Mouse (Mus musculus): ENCODE measurements around the gene Cmbl.

The Cmbl gene

DNA sequence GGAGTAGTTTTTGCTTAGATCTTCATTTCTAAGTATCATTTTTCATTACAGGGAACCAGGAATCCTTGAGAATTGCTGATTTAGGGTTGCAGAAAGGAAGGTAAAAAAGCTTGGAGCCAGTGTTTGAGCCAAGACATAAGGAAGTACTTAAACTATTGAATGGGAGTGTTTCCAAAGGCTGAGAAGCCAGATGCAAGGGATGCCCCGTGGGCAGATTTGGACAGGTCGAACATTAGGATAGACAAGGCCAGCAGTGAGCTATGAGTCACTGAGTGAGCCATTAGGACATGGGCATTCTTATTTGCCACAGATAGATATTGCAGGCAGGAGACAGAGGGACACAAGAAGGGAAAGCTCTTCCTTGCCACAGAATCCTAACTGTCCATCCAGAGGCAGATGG, 49.5 kb downstream of the Cmbl start:
- no peak for DNase-seq (ENCODE audit: extremely low read depth, low read depth, low spot score)

DNA sequence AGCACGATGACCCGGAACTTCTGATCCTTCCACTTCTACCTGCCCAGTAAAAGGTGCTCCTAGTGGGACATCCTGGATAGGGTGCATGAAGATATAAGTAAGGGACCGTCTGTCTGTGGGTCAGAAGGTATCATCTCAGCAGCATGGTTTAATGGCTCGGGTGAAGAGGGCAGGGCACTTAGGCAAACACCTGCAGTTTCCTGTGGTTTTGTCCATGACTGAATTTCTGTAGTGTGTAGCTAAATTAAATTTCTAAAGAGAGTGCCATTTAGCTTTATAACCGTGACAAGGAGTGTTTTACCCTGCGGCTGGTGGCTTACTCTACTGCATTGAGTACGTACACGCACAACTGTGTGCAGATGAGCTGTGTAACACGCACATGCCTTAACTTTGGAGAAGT, 52.1 kb downstream of the Cmbl start:
- DNase-seq (ENCODE audit: extremely low read depth, low read depth, low spot score): no peak

DNA sequence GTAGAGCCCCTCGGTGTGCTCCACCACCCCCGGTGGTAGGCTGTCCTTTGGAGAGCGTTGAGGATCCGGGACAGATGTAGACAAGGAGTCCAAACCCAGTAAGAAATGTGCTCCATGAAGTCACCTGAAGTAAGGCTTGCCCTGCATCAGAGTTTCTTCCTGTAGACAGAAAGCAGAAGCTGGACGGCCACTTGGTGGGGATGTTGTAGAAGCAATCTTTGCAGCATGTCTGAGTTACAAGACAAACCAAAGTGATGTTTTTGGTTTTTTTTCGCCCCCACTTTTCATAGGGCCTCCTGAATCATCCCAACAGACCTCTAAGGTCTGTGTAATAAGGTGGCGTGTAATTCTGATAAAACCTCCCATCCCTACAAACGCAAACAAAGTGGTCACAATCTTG, 54.3 kb downstream of the Cmbl start:
- no peak for DNase-seq (ENCODE audit: extremely low read depth, low read depth, low spot score)

DNA sequence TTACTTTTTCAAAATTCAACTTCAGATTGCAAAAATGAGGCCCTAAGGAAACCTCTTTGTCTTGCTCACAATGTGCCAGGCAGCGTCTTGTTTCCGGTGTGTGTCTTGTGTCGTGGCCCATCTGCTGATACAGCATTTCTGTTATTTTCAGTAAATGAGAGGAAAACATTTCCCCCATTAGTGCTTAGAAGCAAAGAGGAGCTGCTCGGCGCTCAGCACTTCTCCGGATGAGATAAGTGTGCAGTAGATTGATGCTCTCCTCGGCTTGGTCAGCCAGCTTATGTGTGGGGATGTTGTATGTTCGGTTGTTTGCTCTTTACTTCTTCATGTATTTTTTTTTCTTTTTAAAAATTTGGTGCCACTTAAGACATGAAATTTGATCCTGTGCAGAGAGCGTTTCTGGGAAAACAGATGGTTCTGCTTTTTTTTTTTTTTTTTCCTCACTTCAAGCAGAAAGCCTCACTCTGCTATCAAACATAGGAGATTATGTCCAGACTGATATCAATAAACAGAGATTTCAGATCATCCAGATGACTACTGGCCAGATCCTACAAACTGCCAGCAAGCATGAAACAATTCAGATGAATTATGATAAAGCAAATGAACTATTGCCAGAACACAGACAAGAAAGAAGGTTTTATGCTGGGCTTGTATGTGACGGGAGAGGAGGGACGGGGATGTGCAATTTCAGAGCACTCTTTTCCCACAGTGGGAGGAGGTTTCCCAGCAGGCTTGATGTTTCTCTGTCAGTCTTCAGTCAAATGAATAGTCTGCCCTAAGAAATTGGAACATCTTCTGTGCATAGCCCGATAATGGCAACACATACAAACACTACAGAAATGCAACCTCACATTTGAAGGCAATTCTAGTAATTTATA, 62.3 kb downstream of the Cmbl start:
- DNase-seq (ENCODE audit: extremely low read depth, low read depth, low spot score): no peak

DNA sequence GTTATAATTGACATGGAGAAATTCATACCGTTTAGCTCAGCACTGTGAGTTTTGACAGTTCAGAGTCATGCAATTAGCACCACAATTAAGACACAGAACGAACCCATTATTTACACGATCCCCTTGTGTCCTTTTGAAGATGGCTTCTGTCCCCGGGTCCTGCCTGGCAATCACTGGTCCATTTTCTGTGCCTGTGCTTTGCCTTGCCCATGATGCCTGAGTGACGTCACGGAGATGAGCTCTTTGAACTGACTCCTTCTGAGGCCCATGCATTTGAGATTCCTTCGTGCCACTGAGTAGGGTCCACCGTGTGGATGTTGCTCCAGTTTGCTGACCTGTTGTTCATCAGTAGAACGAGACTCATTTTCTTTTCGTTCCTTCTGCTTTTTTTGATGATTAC, 63.0 kb downstream of the Cmbl start:
- no peak for DNase-seq (ENCODE audit: extremely low read depth, low read depth, low spot score)

DNA sequence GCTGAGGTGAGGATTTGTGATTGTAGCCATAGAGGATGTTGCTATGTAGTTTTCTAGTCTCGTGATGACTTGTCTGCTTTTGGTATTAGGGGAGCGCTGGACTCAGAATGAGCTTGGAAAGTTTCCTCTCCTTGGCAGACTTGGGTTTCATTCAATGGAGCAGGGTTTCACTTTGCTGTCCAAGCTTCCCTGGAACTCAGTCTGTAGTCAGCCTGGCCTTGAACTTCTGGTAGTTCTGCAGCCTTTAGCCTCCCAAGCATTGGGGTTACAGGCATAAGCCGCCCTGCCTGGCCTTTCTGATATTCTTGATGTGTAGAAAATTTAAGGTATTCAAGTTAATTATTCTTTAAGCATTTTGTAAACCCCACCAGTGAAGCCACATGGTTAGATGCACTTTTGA, 64.4 kb downstream of the Cmbl start:
- DNase-seq (ENCODE audit: extremely low read depth, low read depth, low spot score): no peak

DNA sequence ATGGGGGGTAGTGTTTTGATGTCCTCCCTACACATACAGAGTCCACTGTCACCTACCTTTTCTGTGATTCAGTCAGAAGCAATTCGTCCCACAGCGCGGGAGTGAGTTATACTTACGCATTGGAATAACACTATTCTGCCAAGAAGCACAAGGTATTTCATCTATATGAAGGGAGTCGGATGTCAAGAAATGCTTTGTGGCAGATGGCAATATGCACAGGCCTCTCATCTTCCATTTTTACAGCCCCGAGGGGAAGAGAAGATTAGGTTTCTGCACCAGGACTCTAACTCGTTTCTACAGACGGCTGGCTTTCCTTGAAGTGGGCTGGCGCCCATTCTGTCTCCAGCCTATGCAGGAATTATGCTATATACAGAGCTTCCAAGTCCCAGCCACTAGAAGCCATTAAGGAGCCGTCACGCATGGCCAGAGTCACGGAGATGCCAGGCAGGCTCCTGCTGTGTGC, 66.2 kb downstream of the Cmbl start:
- DNase-seq (ENCODE audit: extremely low read depth, low read depth, low spot score): no peak

DNA sequence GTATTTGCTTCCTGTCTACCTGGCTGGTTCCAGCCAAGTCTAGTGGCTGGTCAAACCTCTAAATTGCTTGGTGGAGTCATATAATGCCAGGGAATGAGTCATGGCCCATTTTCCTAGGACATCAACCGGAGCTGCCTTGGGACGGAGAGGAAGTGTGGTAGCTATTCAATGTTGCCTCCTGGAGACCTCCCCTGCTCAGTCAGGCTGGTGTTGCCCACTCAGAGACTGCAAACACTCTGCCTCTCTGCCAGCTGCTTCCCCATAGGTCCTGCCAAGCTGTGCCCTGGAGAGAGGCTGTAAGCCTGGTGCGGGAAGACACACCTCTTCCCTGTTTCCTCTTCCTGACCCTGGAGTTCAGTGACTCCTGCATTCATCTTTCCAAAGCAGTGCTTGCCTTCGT, 67.3 kb downstream of the Cmbl start:
- no peak for DNase-seq (ENCODE audit: extremely low read depth, low read depth, low spot score)

DNA sequence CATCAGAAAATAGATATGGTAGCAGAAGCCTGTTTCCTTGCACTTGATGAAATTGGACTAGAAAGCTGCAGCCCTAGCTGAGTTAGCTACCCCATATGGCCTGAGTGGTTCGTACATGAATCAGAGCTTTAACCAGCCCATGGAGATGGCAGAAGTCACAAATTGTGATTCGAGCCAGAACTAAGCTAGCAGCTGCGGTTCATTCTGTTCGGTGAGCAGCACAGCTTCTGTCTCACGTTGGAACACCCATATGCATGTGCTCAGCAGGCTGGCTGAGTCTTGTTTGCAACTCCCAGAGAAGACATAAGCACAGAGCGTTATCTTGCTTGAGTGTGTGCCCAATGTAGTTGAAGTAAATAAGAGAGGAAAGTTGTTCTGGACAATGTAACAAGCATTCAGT, 69.4 kb downstream of the Cmbl start:
- no peak for DNase-seq (ENCODE audit: extremely low read depth, low read depth, low spot score)

DNA sequence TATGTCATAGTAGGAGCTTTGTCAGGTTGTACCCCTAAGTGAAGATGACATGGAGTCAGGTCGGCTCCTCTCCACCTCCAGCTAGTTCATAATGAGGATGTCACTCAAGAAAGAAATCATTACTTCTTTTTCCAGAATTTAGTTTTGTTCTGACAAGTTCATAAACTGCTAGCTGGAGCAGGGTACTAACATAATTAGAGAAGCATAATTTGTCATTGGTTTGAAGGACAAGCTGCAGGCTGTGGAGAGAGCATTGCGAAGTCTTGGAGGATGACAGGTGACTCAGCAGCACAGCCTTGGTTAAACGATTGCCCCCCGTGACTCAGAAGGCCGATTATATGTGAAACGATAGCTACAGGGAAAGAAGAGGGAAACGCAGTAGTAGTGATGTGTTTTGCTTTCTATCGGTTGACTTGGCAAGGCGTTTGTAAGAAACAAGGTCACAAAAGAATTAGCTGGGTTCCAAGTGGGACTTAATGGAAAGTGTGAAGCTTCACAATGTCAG, 71.0 kb downstream of the Cmbl start:
- DNase-seq (ENCODE audit: extremely low read depth, low read depth, low spot score): no peak
